Mouse (Mus musculus): ENCODE measurements around the gene Lrrc8d. TPM values are rescaled to one million over a fixed set of nuclear protein-coding genes. Genes with fewer than 3 reads are reported as not detected.

The Lrrc8d gene
- total and polyA plus RNA-seq, 3 experiments: 7.0 to 26.1 (median 16.6) TPM

- Histone ChIP-seq H3K79me2 (replicated peaks; ENCODE audit: control insufficient read depth, extremely low read depth, insufficient read depth, poor library complexity, severe bottlenecking) (peaks cover 90% of the 10 kb centered on the region), H3K4me2 (ENCODE audit: insufficient read depth, low read depth, poor library complexity, severe bottlenecking) (no peak overlapping the region), H3K27ac (ENCODE audit: insufficient read depth, low read depth) (no peak overlapping the region), H3K36me3 (replicated peaks in 1 of 2; ENCODE audit: control insufficient read depth in 1 of 2, insufficient read depth in 1 of 2, low read length in 1 of 2) (peaks cover 32 to 74% of the 10 kb centered on the region in 2 experiments), H3K4me1 (ENCODE audit: control insufficient read depth in 1 of 2, insufficient read depth in 2 of 2) (peaks cover 30 to 79% of the 10 kb centered on the region in 2 experiments), H3K9me3 (replicated peaks; ENCODE audit: low read length) (no peaks in the 10 kb centered on the region), H3K4me3 (replicated peaks in 1 of 3; ENCODE audit: low read depth in 2 of 3, low read length in 2 of 3, poor library complexity in 1 of 3) (no peak overlapping the region), H3K9ac (ENCODE audit: insufficient read depth, low read depth) (no peak overlapping the region), H3K27me3 (replicated peaks) (no peaks in the 10 kb centered on the region)
- in situ Hi-C loops (cut with MboI; ENCODE audit: low pct_ligation_motif_present, low pct_unique_long_range_greater_than_20kb, low sequenced_read_pairs) (no loop called here), dilution Hi-C loops (cut with MboI; ENCODE audit: extremely low pct_ligation_motif_present, extremely low pct_unique_long_range_greater_than_20kb, low sequenced_read_pairs) (no loop called here)
- TF ChIP-seq JUND (conservative IDR thresholded peaks at IDR 0.05; ENCODE audit: low read depth, low read length): no peak
- no peak for TF ChIP-seq RAD21 (IDR thresholded peaks at IDR 0.05; ENCODE audit: low read depth, low read length)
- no peak for TF ChIP-seq KAT2A (IDR thresholded peaks at IDR 0.05; ENCODE audit: insufficient replicate concordance, low read length)
- TF ChIP-seq USF1 (IDR thresholded peaks at IDR 0.05; ENCODE audit: low read depth, low read length): no peak
- no peak for TF ChIP-seq SIN3A (IDR thresholded peaks at IDR 0.05; ENCODE audit: low read length)
- no peak for TF ChIP-seq RCOR1 (conservative IDR thresholded peaks at IDR 0.05; ENCODE audit: low read depth, low read length)
- TF ChIP-seq MAZ (IDR thresholded peaks at IDR 0.05; ENCODE audit: low read depth, low read length): no peak
- TF ChIP-seq HCFC1 (IDR thresholded peaks at IDR 0.05; ENCODE audit: low read depth, low read length): no peak
- no peak for TF ChIP-seq ZC3H11A (IDR thresholded peaks at IDR 0.05; ENCODE audit: low read depth, low read length)
- no peak for TF ChIP-seq MAX (IDR thresholded peaks at IDR 0.05; ENCODE audit: low read length)
- no peak for TF ChIP-seq CTCF (conservative IDR thresholded peaks at IDR 0.05 in 1 of 2, IDR thresholded peaks at IDR 0.05 in 1 of 2; ENCODE audit: low read depth in 2 of 2, low read length in 2 of 2)
- no peak for DNase-seq (ENCODE audit: extremely low read depth)
Measured at GRCm38 (mm10) chr5:105706635-105707034, 6.9 kb downstream of the Lrrc8d start.

GRCm38 (mm10) chr5:105708276-105708675 is 8.5 kb downstream of the Lrrc8d start:
- Histone ChIP-seq H3K36me3 (replicated peaks in 1 of 2; ENCODE audit: control insufficient read depth in 1 of 2, insufficient read depth in 1 of 2, low read length in 1 of 2) (peaks cover 29 to 71% of the 10 kb centered on the region in 2 experiments), H3K9me3 (replicated peaks; ENCODE audit: low read length) (no peaks in the 10 kb centered on the region), H3K4me1 (ENCODE audit: control insufficient read depth in 1 of 2, insufficient read depth in 2 of 2) (peaks cover 30 to 85% of the 10 kb centered on the region in 2 experiments), H3K79me2 (replicated peaks; ENCODE audit: control insufficient read depth, extremely low read depth, insufficient read depth, poor library complexity, severe bottlenecking) (peaks cover 96% of the 10 kb centered on the region), H3K27me3 (replicated peaks) (no peaks in the 10 kb centered on the region), H3K4me2 (ENCODE audit: insufficient read depth, low read depth, poor library complexity, severe bottlenecking) (no peak overlapping the region), H3K9ac (ENCODE audit: insufficient read depth, low read depth) (no peak overlapping the region), H3K4me3 (replicated peaks in 1 of 3; ENCODE audit: low read depth in 2 of 3, low read length in 2 of 3, poor library complexity in 1 of 3) (no peak overlapping the region), H3K27ac (ENCODE audit: insufficient read depth, low read depth) (no peak overlapping the region)
- dilution Hi-C loops (cut with MboI; ENCODE audit: extremely low pct_ligation_motif_present, extremely low pct_unique_long_range_greater_than_20kb, low sequenced_read_pairs) (no loop called here), in situ Hi-C loops (cut with MboI; ENCODE audit: low pct_ligation_motif_present, low pct_unique_long_range_greater_than_20kb, low sequenced_read_pairs) (no loop called here)
- no peak for DNase-seq (ENCODE audit: extremely low read depth)
- TF ChIP-seq KAT2A (IDR thresholded peaks at IDR 0.05; ENCODE audit: insufficient replicate concordance, low read length): no peak
- TF ChIP-seq ZNF384 (IDR thresholded peaks at IDR 0.05; ENCODE audit: low read depth, low read length): peak; percentile 77
- TF ChIP-seq E2F4 (IDR thresholded peaks at IDR 0.05; ENCODE audit: insufficient replicate concordance, low read depth, low read length): no peak

DNA sequence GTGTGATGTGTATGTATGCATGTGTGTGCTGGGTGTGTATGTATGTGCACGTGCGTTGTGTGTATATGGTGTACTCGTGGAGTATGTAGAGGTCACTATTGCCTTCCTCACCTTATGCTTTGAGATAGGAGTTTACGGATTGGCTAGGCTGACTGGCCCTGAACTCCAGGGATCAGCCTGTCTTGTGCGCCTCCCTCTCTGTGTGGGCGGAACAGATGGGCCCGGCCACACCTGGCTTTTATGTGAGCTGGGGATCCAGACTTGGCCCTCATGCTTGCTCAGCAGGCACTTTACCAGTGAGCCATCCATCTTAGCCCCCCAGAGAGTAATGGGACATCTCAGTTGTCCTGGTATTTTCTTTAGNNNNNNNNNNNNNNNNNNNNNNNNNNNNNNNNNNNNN is 10.7 kb downstream of the Lrrc8d start:
- no peak for DNase-seq (ENCODE audit: extremely low read depth)
- H3K4me1 ChIP-seq (ENCODE audit: control insufficient read depth in 1 of 2, insufficient read depth in 2 of 2): peaks cover 28 to 88% of the 10 kb centered on the region in 2 experiments
- peak overlapping the region in 1 of 3 experiments; percentile 52 for H3K4me3 ChIP-seq (replicated peaks in 1 of 3; ENCODE audit: low read depth in 2 of 3, low read length in 2 of 3, poor library complexity in 1 of 3)
- H3K9ac ChIP-seq (ENCODE audit: insufficient read depth, low read depth): no peak overlapping the region
- H3K27me3 ChIP-seq (replicated peaks): no peaks in the 10 kb centered on the region
- dilution Hi-C loops (cut with MboI; ENCODE audit: extremely low pct_ligation_motif_present, extremely low pct_unique_long_range_greater_than_20kb, low sequenced_read_pairs) (no loop called here), in situ Hi-C loops (cut with MboI; ENCODE audit: low pct_ligation_motif_present, low pct_unique_long_range_greater_than_20kb, low sequenced_read_pairs) (no loop called here)
- no peak overlapping the region for H3K4me2 ChIP-seq (ENCODE audit: insufficient read depth, low read depth, poor library complexity, severe bottlenecking)
- peaks cover 29 to 69% of the 10 kb centered on the region in 2 experiments for H3K36me3 ChIP-seq (replicated peaks in 1 of 2; ENCODE audit: control insufficient read depth in 1 of 2, insufficient read depth in 1 of 2, low read length in 1 of 2)
- no peak overlapping the region for H3K27ac ChIP-seq (ENCODE audit: insufficient read depth, low read depth)
- H3K79me2 ChIP-seq (replicated peaks; ENCODE audit: control insufficient read depth, extremely low read depth, insufficient read depth, poor library complexity, severe bottlenecking): peaks cover 95% of the 10 kb centered on the region
- no peaks in the 10 kb centered on the region for H3K9me3 ChIP-seq (replicated peaks; ENCODE audit: low read length)
- TF ChIP-seq PAX5 (IDR thresholded peaks at IDR 0.05; ENCODE audit: low read length) (no peak), ZKSCAN1 (IDR thresholded peaks at IDR 0.05; ENCODE audit: borderline replicate concordance, low read depth, low read length) (no peak), RCOR1 (conservative IDR thresholded peaks at IDR 0.05; ENCODE audit: low read depth, low read length) (no peak), ETS1 (conservative IDR thresholded peaks at IDR 0.05; ENCODE audit: low read depth, low read length) (no peak), MAFK (IDR thresholded peaks at IDR 0.05; ENCODE audit: insufficient replicate concordance, low read length) (no peak), POLR2A (IDR thresholded peaks at IDR 0.05; ENCODE audit: low read depth, low read length) (no peak), CHD2 (IDR thresholded peaks at IDR 0.05; ENCODE audit: low read length) (no peak), TBP (conservative IDR thresholded peaks at IDR 0.05; ENCODE audit: low read depth, low read length) (no peak), E2F4 (IDR thresholded peaks at IDR 0.05; ENCODE audit: insufficient replicate concordance, low read depth, low read length) (no peak), MEF2A (IDR thresholded peaks at IDR 0.05; ENCODE audit: borderline replicate concordance, low read depth, low read length) (no peak), TCF12 (IDR thresholded peaks at IDR 0.05; ENCODE audit: low read depth, low read length) (no peak), EP300 (IDR thresholded peaks at IDR 0.05; ENCODE audit: low read length) (no peak), POLR2AphosphoS2 (IDR thresholded peaks at IDR 0.05; ENCODE audit: low read depth, low read length) (no peak), KAT2A (IDR thresholded peaks at IDR 0.05; ENCODE audit: insufficient replicate concordance, low read length) (no peak), NRF1 (IDR thresholded peaks at IDR 0.05; ENCODE audit: low read depth, low read length) (no peak), UBTF (IDR thresholded peaks at IDR 0.05; ENCODE audit: low read depth, low read length) (no peak), CTCF (conservative IDR thresholded peaks at IDR 0.05 in 1 of 2, IDR thresholded peaks at IDR 0.05 in 1 of 2; ENCODE audit: low read depth in 2 of 2, low read length in 2 of 2) (no peak), MAZ (IDR thresholded peaks at IDR 0.05; ENCODE audit: low read depth, low read length) (no peak)

Measured in CH12.LX (cell line).